Mouse (Mus musculus): Measurements from ENCODE around the gene Ctcf. TPM values are rescaled to one million over a fixed set of nuclear protein-coding genes. Genes with fewer than 3 reads are reported as not detected.

Gene Ctcf
- polyA plus RNA-seq, 1 experiment from 2014 or later, result 55.3 TPM

- WGBS (ENCODE audit: insufficient replicate concordance), result 70% methylated on average over 14 of the region's 14 CpGs
- Histone ChIP-seq H3K36me3 (ENCODE audit: control insufficient read depth, insufficient read depth) (no peaks in the 10 kb centered on the region), H3K9ac (ENCODE audit: low read depth, low read length) (no peak overlapping the region), H3K27me3 (ENCODE audit: control insufficient read depth, insufficient read depth, low read depth, low read length) (peaks cover 5% of the 10 kb centered on the region; the same call in 1 of the 2 replicates), H3K4me3 (ENCODE audit: low read depth, low read length) (no peak overlapping the region), H3K27ac (ENCODE audit: low read length) (no peak overlapping the region), H3K9me3 (replicated peaks; ENCODE audit: control insufficient read depth, low read length) (no peaks in the 10 kb centered on the region), H3K4me2 (ENCODE audit: low read depth, low read length) (no peak overlapping the region), H3K4me1 (ENCODE audit: control insufficient read depth, low read depth, low read length) (peaks cover 10% of the 10 kb centered on the region)
- no peak for ATAC-seq (ENCODE audit: low read depth)
Observed at GRCm38 (mm10) chr8:105690978-105691377, 54.6 kb downstream of the Ctcf start.

GRCm38 (mm10) chr8:105692449-105693182 lies 56.2 kb downstream of the Ctcf start:
- 78% methylated on average over 11 of the region's 11 CpGs for WGBS (ENCODE audit: insufficient replicate concordance)
- no peak overlapping the region for H3K4me3 ChIP-seq (ENCODE audit: low read depth, low read length)
- no peaks in the 10 kb centered on the region for H3K9me3 ChIP-seq (replicated peaks; ENCODE audit: control insufficient read depth, low read length)
- no peak overlapping the region for H3K9ac ChIP-seq (ENCODE audit: low read depth, low read length)
- H3K4me1 ChIP-seq (ENCODE audit: control insufficient read depth, low read depth, low read length), result peaks cover 10% of the 10 kb centered on the region
- H3K4me2 ChIP-seq (ENCODE audit: low read depth, low read length), result no peak overlapping the region
- H3K36me3 ChIP-seq (ENCODE audit: control insufficient read depth, insufficient read depth), result peaks cover 5% of the 10 kb centered on the region; the same call in 1 of the 2 replicates
- H3K27me3 ChIP-seq (ENCODE audit: control insufficient read depth, insufficient read depth, low read depth, low read length), result peaks cover 5% of the 10 kb centered on the region; the same call in 1 of the 2 replicates
- no peak overlapping the region for H3K27ac ChIP-seq (ENCODE audit: low read length)
- ATAC-seq (ENCODE audit: low read depth), result no peak

GRCm38 (mm10) chr8:105693648-105694047 lies 57.3 kb downstream of the Ctcf start:
- Histone ChIP-seq H3K27ac (ENCODE audit: low read length) (no peak overlapping the region), H3K4me3 (ENCODE audit: low read depth, low read length) (peak overlapping the region; percentile 44), H3K9ac (ENCODE audit: low read depth, low read length) (no peak overlapping the region), H3K4me2 (ENCODE audit: low read depth, low read length) (peak overlapping the region; percentile 76), H3K4me1 (ENCODE audit: control insufficient read depth, low read depth, low read length) (peaks cover 10% of the 10 kb centered on the region), H3K36me3 (ENCODE audit: control insufficient read depth, insufficient read depth) (peaks cover 12% of the 10 kb centered on the region; the same call in 1 of the 2 replicates), H3K9me3 (replicated peaks; ENCODE audit: control insufficient read depth, low read length) (no peaks in the 10 kb centered on the region), H3K27me3 (ENCODE audit: control insufficient read depth, insufficient read depth, low read depth, low read length) (peaks cover 5% of the 10 kb centered on the region; the same call in 1 of the 2 replicates)
- peak; percentile 52 for ATAC-seq (ENCODE audit: low read depth)
- WGBS (ENCODE audit: insufficient replicate concordance), result 10% methylated on average over 28 of the region's 30 CpGs

GRCm38 (mm10) chr8:105694051-105694799 lies 57.9 kb downstream of the Ctcf start:
- H3K4me3 ChIP-seq (ENCODE audit: low read depth, low read length), result peak overlapping the region; percentile 44
- H3K9ac ChIP-seq (ENCODE audit: low read depth, low read length), result no peak overlapping the region
- peaks cover 12% of the 10 kb centered on the region; the same call in 1 of the 2 replicates for H3K36me3 ChIP-seq (ENCODE audit: control insufficient read depth, insufficient read depth)
- H3K27me3 ChIP-seq (ENCODE audit: control insufficient read depth, insufficient read depth, low read depth, low read length), result peaks cover 5% of the 10 kb centered on the region; the same call in 1 of the 2 replicates
- H3K9me3 ChIP-seq (replicated peaks; ENCODE audit: control insufficient read depth, low read length), result no peaks in the 10 kb centered on the region
- no peak overlapping the region for H3K27ac ChIP-seq (ENCODE audit: low read length)
- H3K4me2 ChIP-seq (ENCODE audit: low read depth, low read length), result peak overlapping the region; percentile 76
- 0 out of 2 replicates have a peak, but pooled peaks have one; percentile 7 for ATAC-seq (ENCODE audit: low read depth)
- H3K4me1 ChIP-seq (ENCODE audit: control insufficient read depth, low read depth, low read length), result peaks cover 10% of the 10 kb centered on the region
- WGBS (ENCODE audit: insufficient replicate concordance), result 33% methylated on average over 40 of the region's 40 CpGs

GRCm38 (mm10) chr8:105695080-105695780 lies 58.9 kb downstream of the Ctcf start:
- WGBS (ENCODE audit: insufficient replicate concordance), result 76% methylated on average over 30 of the region's 30 CpGs
- ATAC-seq (ENCODE audit: low read depth), result no peak
- no peak overlapping the region for H3K4me3 ChIP-seq (ENCODE audit: low read depth, low read length)
- H3K27ac ChIP-seq (ENCODE audit: low read length), result no peak overlapping the region
- H3K36me3 ChIP-seq (ENCODE audit: control insufficient read depth, insufficient read depth), result peaks cover 12% of the 10 kb centered on the region; the same call in 1 of the 2 replicates
- peaks cover 5% of the 10 kb centered on the region; the same call in 1 of the 2 replicates for H3K27me3 ChIP-seq (ENCODE audit: control insufficient read depth, insufficient read depth, low read depth, low read length)
- no peak overlapping the region for H3K4me2 ChIP-seq (ENCODE audit: low read depth, low read length)
- no peaks in the 10 kb centered on the region for H3K9me3 ChIP-seq (replicated peaks; ENCODE audit: control insufficient read depth, low read length)
- peaks cover 15% of the 10 kb centered on the region for H3K4me1 ChIP-seq (ENCODE audit: control insufficient read depth, low read depth, low read length)
- H3K9ac ChIP-seq (ENCODE audit: low read depth, low read length), result no peak overlapping the region

- 87% methylated on average over 17 of the region's 17 CpGs for WGBS (ENCODE audit: insufficient replicate concordance)
Observed at GRCm38 (mm10) chr8:105697196-105697780, 60.9 kb downstream of the Ctcf start.

GRCm38 (mm10) chr8:105698734-105699133 lies 62.4 kb downstream of the Ctcf start:
- no peak overlapping the region for H3K4me2 ChIP-seq (ENCODE audit: low read depth, low read length)
- H3K27ac ChIP-seq (ENCODE audit: low read length), result no peak overlapping the region
- peaks cover 12% of the 10 kb centered on the region; the same call in 1 of the 2 replicates for H3K36me3 ChIP-seq (ENCODE audit: control insufficient read depth, insufficient read depth)
- H3K9me3 ChIP-seq (replicated peaks; ENCODE audit: control insufficient read depth, low read length), result no peaks in the 10 kb centered on the region
- no peak for ATAC-seq (ENCODE audit: low read depth)
- no peak overlapping the region for H3K9ac ChIP-seq (ENCODE audit: low read depth, low read length)
- WGBS (ENCODE audit: insufficient replicate concordance), result 79% methylated on average over 5 of the region's 5 CpGs
- H3K4me1 ChIP-seq (ENCODE audit: control insufficient read depth, low read depth, low read length), result peaks cover 26% of the 10 kb centered on the region
- H3K4me3 ChIP-seq (ENCODE audit: low read depth, low read length), result no peak overlapping the region
- peaks cover under 1% of the 10 kb centered on the region; the same call in 1 of the 2 replicates for H3K27me3 ChIP-seq (ENCODE audit: control insufficient read depth, insufficient read depth, low read depth, low read length)

More at GRCm38 (mm10) chr8:105697196-105697780, 60.9 kb downstream of the Ctcf start:
- Histone ChIP-seq H3K27me3 (ENCODE audit: control insufficient read depth, insufficient read depth, low read depth, low read length) (peaks cover 5% of the 10 kb centered on the region; the same call in 1 of the 2 replicates), H3K4me2 (ENCODE audit: low read depth, low read length) (no peak overlapping the region), H3K36me3 (ENCODE audit: control insufficient read depth, insufficient read depth) (peaks cover 12% of the 10 kb centered on the region; the same call in 1 of the 2 replicates), H3K9me3 (replicated peaks; ENCODE audit: control insufficient read depth, low read length) (no peaks in the 10 kb centered on the region), H3K4me1 (ENCODE audit: control insufficient read depth, low read depth, low read length) (peaks cover 28% of the 10 kb centered on the region), H3K9ac (ENCODE audit: low read depth, low read length) (no peak overlapping the region), H3K27ac (ENCODE audit: low read length) (no peak overlapping the region), H3K4me3 (ENCODE audit: low read depth, low read length) (no peak overlapping the region)
- ATAC-seq (ENCODE audit: low read depth), result no peak

GRCm38 (mm10) chr8:105699488-105700215 lies 63.3 kb downstream of the Ctcf start:
- Histone ChIP-seq H3K36me3 (ENCODE audit: control insufficient read depth, insufficient read depth) (peaks cover 12% of the 10 kb centered on the region; the same call in 1 of the 2 replicates), H3K9me3 (replicated peaks; ENCODE audit: control insufficient read depth, low read length) (no peaks in the 10 kb centered on the region), H3K27me3 (ENCODE audit: control insufficient read depth, insufficient read depth, low read depth, low read length) (no peaks in the 10 kb centered on the region; the same call in 1 of the 2 replicates), H3K4me2 (ENCODE audit: low read depth, low read length) (peak overlapping the region; percentile 99), H3K4me1 (ENCODE audit: control insufficient read depth, low read depth, low read length) (peaks cover 18% of the 10 kb centered on the region), H3K27ac (ENCODE audit: low read length) (no peak overlapping the region), H3K4me3 (ENCODE audit: low read depth, low read length) (peak overlapping the region; percentile 84), H3K9ac (ENCODE audit: low read depth, low read length) (peak overlapping the region; percentile 80; the same call in 1 of the 2 replicates)
- no peak for ATAC-seq (ENCODE audit: low read depth)
- 81% methylated on average over 11 of the region's 11 CpGs for WGBS (ENCODE audit: insufficient replicate concordance)
